Mouse (Mus musculus) ovary, adult 10 weeks (tissue): ENCODE data around the gene Hsp90aa1. TPM values are rescaled to one million over a fixed set of nuclear protein-coding genes. Genes with fewer than 3 reads are reported as not detected.

Experiments
- polyA plus RNA-seq: library from polyadenylated mRNA; stranded (reverse); fragments of 350-450 nt; fragmentation: Illumina TruSeq; extraction: RNeasy Lipid Tissue Mini Kit (QIAGEN cat#74804); gene quantifications from one replicate; pipeline ENCODE4 v1.2.3, GENCODE M21; 2014

Gene Hsp90aa1
- polyA plus RNA-seq = 2,797 TPM

GRCm38 (mm10) chr12:110702556-110702955 lies at the start of gene Hsp90aa1:
TSS of gene Hsp90aa1 (minus strand) at chr12:110702728.

GRCm38 (mm10) chr12:110737170-110738157 lies 34.9 kb upstream of the Hsp90aa1 start, which contains the start of gene Wdr20:
TSS of gene Wdr20 (plus strand) at chr12:110737944.

DNA sequence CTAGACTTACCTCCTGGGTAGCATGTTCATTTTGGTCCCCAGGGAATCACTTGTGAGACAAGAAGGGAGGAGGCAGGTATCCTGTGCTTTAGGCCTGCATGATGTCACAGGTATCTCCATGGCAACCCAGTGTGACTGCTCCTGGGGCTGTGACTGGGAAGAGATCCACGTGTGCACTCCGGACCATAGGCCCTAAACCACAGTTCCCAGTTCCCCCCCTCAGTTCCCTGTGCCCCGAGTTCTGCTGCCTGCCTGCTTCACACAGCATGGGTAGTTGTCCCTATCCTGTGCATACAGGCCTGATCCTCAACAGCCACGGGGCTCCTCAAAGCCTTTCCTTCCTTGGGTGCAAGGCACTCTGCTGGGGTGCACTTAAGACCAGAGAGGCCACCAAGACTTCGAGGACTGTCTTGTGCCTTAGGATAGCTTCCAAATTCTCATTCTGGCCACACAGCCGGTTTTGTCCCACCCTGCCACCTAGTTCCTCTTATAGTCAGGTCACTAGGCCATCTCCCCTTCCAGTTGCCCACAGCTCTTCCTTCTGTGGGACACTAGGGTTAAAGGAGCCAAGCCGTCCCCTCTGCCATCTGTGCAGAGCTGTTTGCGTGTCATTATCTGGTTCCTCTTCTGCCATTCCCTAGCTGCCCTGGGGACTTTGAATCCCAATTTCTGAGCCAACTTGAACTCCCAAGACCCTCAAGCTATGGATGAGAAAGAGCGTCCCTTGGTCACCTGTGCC lies 19.8 kb downstream of the Hsp90aa1 start, which contains the start of gene 1700001K19Rik:
Gene 1700001K19Rik (minus strand): TSS at position 59 of the 739 bp plus-strand sequence.

Other genes with a start within 250 kb of the Hsp90aa1 start
- gene Dync1h1, start 101.3 kb downstream of the Hsp90aa1 start, polyA plus RNA-seq = 17.0 TPM
- gene 1700001K19Rik, start 20.1 kb downstream of the Hsp90aa1 start, polyA plus RNA-seq = not detected
- gene Wdr20, start 35.2 kb upstream of the Hsp90aa1 start, polyA plus RNA-seq = 50.4 TPM
- gene Mok, start 138.2 kb upstream of the Hsp90aa1 start, polyA plus RNA-seq = 1.4 TPM
- 7.0 TPM for gene Zfp839, start 147.5 kb upstream of the Hsp90aa1 start, polyA plus RNA-seq
- gene Cinp, start 186.4 kb upstream of the Hsp90aa1 start, polyA plus RNA-seq = 22.5 TPM
- 4.0 TPM for gene Tecpr2, start 186.5 kb upstream of the Hsp90aa1 start, polyA plus RNA-seq